Mouse (Mus musculus) hematopoietic stem cell, adult 5-6 weeks (primary cell): ENCODE measurements at regions not wholly inside any gene's neighbourhood (a gene's known extent, or its start where the extent isn't known, plus 50 kb on each side); places are given as distances from the start of the nearest gene placed in this dataset.

Experiments used
- ATAC-seq, 2 experiments: fragments of 125-278 bp in 1 of 2; replicated peaks in 1 of 2; 2 replicates each; pipeline ENCODE4 v1.8.0; 2016 to 2017; ENCODE audit warnings: inconsistent platforms in 2 of 2, mild to moderate bottlenecking in 2 of 2, moderate number of reproducible peaks in 2 of 2, low read depth in 1 of 2, moderate TSS enrichment in 1 of 2; ENCODE audit not compliant: low FRiP score in 2 of 2, poor library complexity in 2 of 2, severe bottlenecking in 2 of 2, insufficient read depth in 1 of 2, low TSS enrichment in 1 of 2

DNA sequence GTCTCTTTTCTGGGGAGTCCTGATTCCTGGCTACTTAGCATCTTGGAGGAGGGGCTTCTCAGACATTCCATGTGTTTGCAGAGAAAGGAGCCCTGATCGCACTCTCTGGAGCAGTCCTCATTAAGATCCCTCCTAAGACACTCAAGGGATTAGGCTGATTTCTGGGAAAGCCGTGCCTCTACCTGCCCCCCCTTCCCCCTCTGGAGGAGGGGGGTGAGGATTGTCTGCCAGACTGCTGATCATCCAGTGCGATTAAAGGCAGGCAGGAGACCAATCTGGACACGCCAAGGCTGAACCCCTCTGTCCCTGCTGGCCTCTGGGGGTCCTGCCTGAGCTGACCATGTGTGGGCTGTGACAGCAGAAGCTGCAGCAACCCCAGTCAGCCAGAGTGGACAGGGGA lies 65.4 kb downstream of the Vegfa start:
- no peak for ATAC-seq

DNA sequence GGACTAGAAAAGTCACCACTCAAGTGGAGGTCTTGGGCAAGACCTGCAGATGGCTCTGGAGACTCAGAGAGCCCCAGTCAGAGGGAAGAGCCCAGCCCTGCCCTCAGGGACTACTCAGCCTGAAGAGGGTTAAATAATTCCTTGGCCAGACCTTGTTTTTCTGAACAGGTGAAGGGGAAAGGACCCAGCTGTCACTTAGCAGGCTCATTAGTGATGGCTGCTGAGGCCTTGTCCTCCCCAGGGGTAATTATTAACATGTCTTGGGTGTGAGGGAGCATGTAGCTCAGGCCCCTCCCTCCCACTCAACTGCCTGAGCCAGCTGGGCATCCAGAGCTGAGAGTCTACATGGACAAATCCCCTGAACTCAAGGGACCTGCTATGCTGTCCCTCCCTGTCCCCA lies 68.1 kb downstream of the Vegfa start:
- no peak for ATAC-seq

DNA sequence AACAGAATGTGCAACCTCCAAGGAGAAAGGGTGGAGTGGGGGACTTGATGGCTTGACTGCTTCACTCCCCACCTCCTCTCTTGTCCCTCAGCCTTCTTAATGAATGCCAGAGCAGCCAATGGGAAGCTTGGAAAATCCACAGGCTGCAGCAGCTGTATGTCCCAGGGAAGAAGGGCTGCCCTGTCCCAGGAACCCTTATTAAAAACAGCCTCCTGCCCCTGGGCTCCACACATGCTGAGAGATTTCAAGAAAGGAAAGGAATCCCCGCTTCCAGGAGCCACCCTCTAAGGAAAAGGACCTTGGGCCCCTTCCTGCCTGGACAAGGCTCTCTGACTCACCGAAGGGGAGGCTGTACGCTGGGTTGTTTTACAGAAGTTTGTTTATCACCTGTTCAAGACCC lies 68.8 kb downstream of the Vegfa start:
- ATAC-seq: no peak

DNA sequence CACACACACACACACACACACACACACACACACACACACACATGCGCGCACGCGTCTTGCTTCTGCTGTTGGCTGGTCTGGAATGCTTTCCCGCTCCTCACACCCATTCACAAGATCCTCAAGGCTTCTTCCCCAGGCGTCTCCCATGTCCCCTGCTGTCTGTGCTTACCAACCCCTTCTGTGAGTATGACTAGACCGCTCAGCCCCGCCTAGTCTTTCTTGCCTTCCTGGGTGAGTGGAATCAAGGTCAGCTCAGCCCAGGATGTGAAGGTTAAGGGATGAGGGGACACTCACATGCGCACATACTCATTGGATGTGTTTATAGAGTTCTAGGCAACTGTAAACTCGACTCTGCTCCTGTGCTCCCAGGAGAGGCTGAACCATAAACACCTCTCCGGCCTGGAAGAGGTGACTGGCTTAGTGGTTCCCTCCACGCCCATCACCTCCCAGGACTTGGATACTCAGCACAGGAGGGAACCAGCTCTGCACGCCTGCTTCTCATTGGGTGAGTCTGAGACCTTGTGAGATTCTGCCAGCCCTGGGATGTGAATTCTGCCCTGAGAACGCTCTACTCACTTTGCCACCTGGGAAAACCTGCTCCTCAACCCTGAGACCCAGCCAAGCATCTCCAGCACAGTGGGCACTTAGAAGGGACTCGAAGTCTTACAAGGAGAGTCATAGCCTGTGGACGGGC lies 70.4 kb downstream of the Vegfa start:
- no peak for ATAC-seq

DNA sequence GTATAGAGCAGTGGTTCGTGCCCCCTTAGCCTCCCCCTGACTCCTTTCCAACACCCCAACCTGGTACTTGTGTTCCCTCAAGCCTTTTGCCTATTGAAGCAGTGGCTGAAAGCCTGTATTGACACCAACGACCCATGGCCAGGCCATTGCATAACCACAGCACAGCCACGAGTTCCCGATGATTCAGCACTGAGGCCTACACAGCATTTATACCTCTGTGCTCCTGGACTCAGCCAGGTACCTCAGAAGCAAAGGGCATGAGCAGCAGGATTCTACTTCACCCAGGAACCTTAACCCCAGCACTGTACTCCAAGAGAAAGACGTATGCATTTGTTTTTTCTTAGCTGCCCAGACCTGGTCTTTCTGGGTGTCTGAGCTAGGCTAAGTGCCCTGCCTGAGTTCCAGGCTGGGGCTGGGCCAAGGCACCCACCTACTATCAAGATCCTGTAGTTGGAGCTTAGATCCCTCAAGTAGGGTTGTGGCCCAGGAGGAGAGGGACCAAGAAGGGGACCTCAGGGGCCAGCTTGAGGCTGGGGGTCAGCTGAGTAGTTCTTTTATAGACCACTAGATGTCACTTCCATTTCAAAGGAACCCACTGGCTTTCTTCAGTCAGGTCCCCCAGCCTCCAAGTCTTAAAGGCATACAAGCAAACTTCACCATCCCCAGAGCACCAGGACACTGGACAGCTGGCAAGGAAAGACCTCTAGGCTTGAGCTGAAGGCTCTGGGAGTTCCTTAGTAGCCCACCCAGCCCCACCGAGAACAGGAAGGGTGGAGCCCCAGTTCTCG lies 73.9 kb downstream of the Vegfa start:
- ATAC-seq: peak; percentile 61 to 64; a peak in 2 of 4 replicates

DNA sequence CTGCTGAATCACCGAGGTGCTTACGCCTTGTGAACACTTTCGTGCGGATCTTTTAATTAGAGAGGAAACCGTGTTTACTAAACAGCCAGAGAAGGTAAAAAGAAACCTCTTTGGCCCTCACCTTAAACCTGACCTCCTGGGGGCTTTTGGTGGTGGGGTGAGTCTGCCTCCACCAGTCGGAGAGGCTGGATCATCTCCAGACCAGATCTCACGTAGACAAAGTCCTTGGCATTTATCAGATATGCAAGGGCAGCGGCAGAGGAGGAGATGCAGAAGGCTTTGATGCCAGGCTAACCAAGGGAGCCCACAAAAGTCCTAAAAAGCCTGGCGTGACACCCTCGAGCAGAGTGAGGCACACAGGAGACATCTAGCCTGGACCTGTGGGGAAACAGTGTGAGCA lies 76.7 kb downstream of the Vegfa start:
- no peak for ATAC-seq

DNA sequence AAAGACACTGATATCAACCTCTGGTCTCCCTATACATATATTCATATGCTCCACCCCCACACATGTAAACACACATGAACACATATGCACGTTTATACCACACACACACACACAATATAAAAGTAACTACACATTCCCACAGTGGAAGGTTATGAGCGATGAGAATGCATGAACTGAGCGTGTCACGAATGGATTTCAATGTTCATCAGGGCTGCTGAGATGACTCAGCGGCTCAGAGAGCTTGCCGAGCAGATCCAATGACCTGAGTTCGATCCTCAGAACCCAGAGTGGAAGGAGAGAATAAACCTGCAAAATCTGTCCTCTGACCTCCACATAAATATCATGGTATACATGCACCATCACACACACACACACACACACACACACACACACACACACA lies 77.3 kb downstream of the Vegfa start:
- no peak for ATAC-seq

DNA sequence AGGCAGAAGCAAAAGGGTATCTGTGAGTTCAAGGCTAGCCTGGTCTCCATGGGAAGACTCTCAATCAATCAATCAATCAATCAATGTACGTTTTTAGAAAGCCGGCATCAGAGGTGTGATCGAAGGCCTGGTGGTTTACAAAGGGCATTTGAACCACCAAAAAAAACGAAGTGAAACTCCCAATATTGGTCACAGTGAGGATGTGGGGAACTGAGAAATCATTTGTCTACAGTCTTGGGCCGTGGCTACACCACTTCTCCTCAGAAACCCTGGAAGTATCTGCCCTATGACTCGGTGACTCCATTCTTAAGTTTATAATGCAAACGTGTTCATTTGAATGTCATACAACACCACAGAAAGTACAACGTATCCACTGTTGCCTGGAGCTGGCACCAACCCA lies 78.6 kb downstream of the Vegfa start:
- no peak for ATAC-seq

DNA sequence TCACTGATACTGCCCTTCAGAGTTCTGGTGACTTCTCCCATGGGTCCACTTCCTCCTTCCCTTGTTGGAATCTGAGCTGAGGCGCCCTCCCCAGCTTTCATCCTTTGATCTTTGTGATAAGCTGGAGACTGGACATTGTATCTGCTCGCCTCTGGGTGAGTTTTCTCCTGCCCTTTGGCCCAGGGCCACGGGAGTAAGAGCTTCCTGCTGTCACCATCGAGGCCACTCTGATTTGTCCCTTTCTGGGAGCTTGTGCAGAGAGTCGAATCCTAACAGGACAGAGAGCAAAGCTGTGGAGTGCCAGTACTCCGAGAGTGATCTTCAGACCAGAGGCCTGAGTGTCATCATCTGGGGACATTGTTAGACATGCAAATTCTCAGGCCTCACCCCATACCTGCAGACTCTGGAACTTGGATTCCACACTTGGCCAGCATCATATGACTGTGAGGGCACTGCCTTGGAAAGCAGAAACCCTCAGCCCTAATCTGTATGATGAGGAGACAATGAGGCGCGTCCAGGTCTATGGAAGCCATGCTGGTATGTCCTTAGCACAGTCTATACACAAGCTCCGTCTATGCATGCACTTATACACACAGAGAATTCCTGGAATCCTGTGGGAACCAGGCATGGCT lies 81.5 kb downstream of the Vegfa start:
- ATAC-seq: no peak

DNA sequence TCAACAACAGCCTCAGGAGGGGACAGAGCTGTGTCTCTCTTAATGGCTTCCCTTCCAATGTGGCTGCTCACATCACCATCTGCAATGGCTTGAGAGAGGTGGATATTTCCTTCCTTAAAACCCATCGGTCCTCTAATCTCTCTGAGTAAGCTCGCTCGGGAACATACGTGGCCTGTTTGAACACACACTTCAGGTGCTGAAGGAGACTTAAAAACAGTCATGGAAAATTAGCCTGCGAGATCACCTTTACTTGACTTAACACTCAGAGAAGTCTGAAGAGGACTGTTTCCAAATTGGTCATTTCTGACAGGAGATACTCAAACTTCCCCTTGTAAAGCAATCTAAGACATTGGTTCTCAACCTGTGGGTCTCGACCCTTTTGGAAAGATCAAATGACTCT lies 83.0 kb downstream of the Vegfa start:
- ATAC-seq: no peak

DNA sequence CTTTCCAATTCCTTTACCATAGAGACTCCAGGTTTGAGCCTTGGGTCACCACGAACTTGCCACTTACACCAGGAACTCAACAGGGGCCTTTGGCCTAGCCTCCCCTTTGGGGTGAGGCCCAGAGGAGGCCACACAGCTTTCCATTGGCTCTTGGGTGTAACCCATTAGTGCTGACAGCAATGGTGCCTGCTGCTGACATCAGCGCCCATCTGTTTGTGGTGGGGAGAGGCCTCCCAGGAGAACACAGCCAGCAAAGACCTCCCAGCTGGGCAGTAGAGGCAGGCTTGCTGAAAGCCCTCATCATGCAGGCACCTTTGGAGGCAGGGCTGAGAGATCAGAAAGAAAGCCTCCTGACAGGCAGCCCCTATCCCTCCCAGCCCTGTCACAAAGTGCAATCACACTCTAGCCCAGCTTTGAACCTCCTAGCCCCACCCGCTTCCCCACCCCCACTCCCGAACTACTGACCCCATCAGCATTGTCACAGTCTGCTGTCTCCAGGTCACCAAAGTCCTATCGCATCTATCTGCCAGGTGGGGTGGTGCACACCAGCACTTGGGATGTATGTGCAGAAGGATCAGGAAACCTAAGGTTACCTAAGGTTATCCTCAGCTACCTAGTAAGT lies 83.7 kb downstream of the Vegfa start:
- no peak for ATAC-seq

DNA sequence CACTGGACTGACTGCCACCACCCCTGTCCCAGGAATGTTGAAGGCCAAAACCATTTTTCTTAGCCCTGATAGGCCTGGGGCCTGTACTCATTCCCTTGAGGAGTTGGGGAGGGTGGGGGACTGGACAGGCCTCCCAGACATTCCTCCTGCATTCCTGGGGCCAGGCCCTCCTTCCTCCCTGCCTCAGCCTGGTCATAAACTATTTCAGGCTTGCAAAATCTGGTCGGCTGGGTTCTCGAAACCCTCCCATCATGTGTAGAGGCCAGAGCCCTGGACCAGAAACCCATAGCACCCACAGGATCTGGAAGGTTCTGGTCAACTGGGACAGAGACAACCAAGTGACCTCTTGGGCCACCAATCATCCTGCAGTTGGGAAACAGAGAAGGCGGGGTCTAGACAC lies 87.2 kb downstream of the Vegfa start:
- ATAC-seq: no peak

DNA sequence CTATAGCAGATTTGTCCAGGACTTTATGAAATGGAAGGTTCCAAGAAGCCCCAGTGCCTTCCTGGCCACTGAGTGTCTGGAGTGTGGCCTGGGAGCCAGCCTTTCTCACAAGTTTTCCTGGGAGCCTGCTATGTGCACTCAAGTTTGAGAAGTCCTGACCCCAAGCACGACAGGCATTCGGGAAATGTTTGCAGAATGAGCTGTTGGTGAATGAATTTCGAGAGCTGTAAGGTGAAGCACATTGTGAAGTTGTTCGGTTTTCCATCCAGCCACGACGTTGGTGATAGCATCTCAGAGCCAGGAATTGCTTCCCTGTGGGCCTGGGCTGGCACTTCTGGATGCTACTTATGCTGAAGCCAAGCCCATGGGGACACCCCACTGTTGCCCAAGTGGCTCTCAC lies 88.9 kb downstream of the Vegfa start:
- ATAC-seq: no peak

DNA sequence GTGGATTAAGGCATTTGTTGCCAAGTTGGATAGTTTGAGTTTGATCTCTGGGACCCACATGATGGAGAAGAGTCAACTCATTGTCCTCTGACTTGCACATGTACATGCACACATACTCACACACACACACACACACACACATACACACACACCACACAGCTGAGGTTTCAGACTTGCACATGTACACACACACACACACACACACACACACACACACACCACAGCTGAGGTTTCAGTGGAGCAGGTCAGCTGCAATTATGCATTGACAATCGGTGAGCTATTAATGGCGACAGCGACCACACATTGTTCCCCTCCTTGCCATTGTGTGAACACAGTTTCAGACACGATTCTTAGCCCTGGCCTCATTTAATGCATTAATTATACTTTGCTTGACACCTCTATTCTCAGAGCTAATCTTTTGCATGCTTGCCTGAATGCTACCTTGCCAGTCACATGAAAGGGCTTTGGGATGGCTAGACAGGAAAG lies 90.2 kb downstream of the Vegfa start:
- ATAC-seq: no peak

DNA sequence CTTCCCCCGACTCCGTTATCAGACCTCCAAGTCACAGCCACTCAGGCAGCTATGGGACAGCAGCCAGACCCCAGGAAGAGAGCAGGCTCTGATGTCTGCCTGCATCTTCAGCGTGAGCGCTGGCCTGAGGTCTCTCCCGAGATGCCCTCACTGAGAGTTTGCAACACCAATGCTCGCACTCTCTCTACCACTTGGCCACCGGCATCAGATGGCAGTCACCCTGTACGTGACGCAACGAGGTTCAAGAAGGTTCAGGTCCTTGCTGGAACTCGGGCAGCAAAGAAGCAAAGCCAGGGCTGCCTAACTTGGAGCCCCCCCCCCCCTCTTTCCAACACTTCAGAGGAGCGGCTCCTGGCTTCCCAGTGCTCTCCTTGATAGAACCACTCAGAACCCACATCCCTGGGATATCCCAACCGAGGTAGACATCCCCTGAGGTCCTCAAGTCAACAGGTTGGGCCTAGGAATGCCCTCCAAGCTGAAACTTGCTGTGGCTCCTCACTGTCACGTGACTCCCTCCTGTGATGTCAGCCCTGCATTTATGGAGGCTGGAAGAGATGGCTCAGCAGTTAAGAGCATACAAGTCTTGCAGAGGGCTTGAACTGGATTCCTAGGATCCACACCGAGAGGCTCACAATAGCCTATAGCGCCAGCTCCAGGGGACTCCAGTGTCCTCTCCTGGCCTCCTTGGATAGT lies 91.9 kb downstream of the Vegfa start:
- ATAC-seq: no peak

DNA sequence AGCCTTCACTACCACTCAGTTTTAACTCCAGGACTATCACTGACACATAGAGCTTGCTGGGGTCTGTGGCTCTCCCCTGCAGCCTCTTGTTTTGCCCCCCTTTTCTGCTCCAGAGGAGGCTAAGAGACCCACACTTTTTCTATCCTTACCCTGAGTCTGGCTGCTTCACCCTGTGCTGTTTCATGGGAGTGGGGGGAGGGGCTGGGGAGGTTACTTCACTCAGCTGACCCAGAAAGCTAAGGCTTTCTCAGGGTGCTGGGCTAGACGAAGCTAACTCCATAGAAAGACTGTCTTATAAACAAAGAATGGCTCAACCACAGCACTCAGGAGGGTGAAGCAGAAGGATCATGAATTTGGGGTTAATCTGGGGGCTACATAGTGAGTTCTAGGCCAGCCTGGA lies 93.9 kb downstream of the Vegfa start:
- ATAC-seq: no peak

DNA sequence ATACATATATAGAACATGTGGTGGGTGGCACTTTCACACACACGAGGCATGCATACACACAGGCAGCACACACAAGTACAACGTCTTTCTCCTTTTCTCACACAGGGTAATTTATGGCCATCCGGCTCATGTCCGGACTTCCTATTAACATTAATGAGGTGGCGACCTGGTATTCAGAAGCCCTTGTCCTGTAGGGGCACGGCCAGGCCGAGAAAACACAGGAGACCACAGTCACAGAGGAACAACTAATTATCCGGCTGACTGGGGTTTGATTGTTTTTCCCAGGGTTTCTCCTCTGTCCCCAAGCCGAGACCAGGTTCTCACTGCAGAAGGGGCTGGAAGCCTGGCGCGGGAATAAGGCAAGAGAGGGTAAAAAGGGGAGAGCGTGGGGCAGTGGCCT lies 95.6 kb downstream of the Vegfa start:
- ATAC-seq: no peak

DNA sequence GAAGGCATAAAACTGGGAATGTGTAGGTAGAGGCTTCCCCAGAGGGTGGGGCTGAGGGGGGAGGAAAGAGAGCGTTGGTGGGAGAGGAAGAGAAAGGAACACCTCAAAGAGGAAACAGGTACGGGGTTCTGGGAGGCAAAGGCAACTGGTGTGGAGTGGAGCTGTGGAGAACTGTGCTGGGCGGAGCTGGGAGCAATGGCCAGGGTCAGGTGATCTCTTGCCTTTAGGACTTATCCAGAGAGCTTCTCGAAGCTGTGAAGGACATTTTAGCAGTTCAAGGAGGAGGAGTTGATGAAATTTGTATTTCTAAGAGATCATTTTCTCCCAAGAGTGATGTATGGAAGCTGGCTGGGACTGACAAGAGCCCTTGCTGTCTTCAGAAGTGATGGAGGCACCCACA lies 96.9 kb downstream of the Vegfa start:
- ATAC-seq: no peak
